Mouse (Mus musculus) MEL (cell line): ENCODE measurements around the gene Tm9sf1. TPM values are rescaled to one million over a fixed set of nuclear protein-coding genes. Genes with fewer than 3 reads are reported as not detected.

Experiments
- DNase-seq: peaks from one replicate; pipeline ENCODE4 v3.0.0; 2011; ENCODE audit warnings: low read depth, low spot score
- H3K27ac ChIP-seq: 2 replicates; pipeline ENCODE4 v1.5.1; 2012; ENCODE audit warnings: low read depth, mild to moderate bottlenecking, control low read depth, low read length, moderate library complexity; ENCODE audit not compliant: control insufficient read depth
- H3K27me3 ChIP-seq, 2 experiments: fragments of 150-350 bp in 1 of 2; sonication (generic) in 1 of 2; 2 replicates each; pipeline ENCODE4 v1.6.1; 2012; ENCODE audit warnings: low read length in 2 of 2, mild to moderate bottlenecking in 2 of 2, improper control_type of control experiment in 1 of 2, moderate library complexity in 1 of 2; ENCODE audit not compliant: insufficient read depth in 2 of 2, control insufficient read depth in 1 of 2
- H3K36me3 ChIP-seq, 2 experiments: 2 replicates each; pipeline ENCODE4 v1.6.1; 2012 to 2014; ENCODE audit warnings: low read length in 2 of 2, improper control_type of control experiment in 1 of 2, inconsistent platforms in 1 of 2, mild to moderate bottlenecking in 1 of 2; ENCODE audit not compliant: insufficient read depth in 2 of 2, control insufficient read depth in 1 of 2
- H3K4me1 ChIP-seq, 2 experiments: fragments of 150-350 bp in 1 of 2; sonication (generic) in 1 of 2; 2 replicates each; pipeline ENCODE4 v1.6.1; 2012; ENCODE audit warnings: low read length in 2 of 2, improper control_type of control experiment in 1 of 2, mild to moderate bottlenecking in 1 of 2; ENCODE audit not compliant: insufficient read depth in 2 of 2, control insufficient read depth in 1 of 2
- H3K4me3 ChIP-seq, 2 experiments: fragments of 150-350 bp in 1 of 2; sonication (generic) in 1 of 2; 2 replicates each; pipeline ENCODE4 v1.5.1; 2012; ENCODE audit warnings: low read depth in 2 of 2, low read length in 2 of 2, mild to moderate bottlenecking in 2 of 2, moderate library complexity in 2 of 2, control low read depth in 1 of 2, improper control_type of control experiment in 1 of 2; ENCODE audit not compliant: control insufficient read depth in 1 of 2, insufficient read depth in 1 of 2
- H3K79me2 ChIP-seq: 2 replicates; pipeline ENCODE4 v1.6.1; 2012; ENCODE audit warnings: mild to moderate bottlenecking, low read length, moderate library complexity; ENCODE audit not compliant: control insufficient read depth, poor library complexity, insufficient read depth
- H3K9ac ChIP-seq: 2 replicates; pipeline ENCODE4 v1.6.1; 2012; ENCODE audit warnings: low read depth, mild to moderate bottlenecking, control low read depth, low read length, moderate library complexity; ENCODE audit not compliant: control insufficient read depth, poor library complexity, severe bottlenecking
- H3K9me3 ChIP-seq: fragments of 150-350 bp; sonication (generic); replicated peaks from 2 replicates; pipeline ENCODE4 v1.6.1; 2012; ENCODE audit warnings: mild to moderate bottlenecking, low read length, improper control_type of control experiment, moderate library complexity; ENCODE audit not compliant: insufficient read depth
- BHLHE40 ChIP-seq: IDR thresholded peaks from 2 replicates; pipeline ENCODE4 v1.6.1; 2012; ENCODE audit warnings: low read depth, mild to moderate bottlenecking, inconsistent platforms, low read length, improper control_type of control experiment, borderline replicate concordance
- CTCF ChIP-seq, 3 experiments: IDR thresholded peaks in 2 of 3; conservative IDR thresholded peaks in 1 of 3; 2 replicates each; pipeline ENCODE4 v1.5.1; 2011 to 2012; ENCODE audit warnings: low read length in 3 of 3, low read depth in 2 of 3, mild to moderate bottlenecking in 2 of 3, improper control_type of control experiment in 1 of 3, inconsistent platforms in 1 of 3, mixed read lengths in 1 of 3, moderate library complexity in 1 of 3; ENCODE audit not compliant: control insufficient read depth in 1 of 3, insufficient read depth in 1 of 3, poor library complexity in 1 of 3, severe bottlenecking in 1 of 3
- E2F4 ChIP-seq: IDR thresholded peaks from 2 replicates; pipeline ENCODE4 v1.6.1; 2011; ENCODE audit warnings: low read depth, low read length, improper control_type of control experiment, borderline replicate concordance
- EP300 ChIP-seq, 2 experiments: IDR thresholded peaks; 2 replicates each; pipeline ENCODE4 v1.6.1; 2011; ENCODE audit warnings: improper control_type of control experiment in 2 of 2, low read length in 2 of 2, low read depth in 1 of 2, mild to moderate bottlenecking in 1 of 2
- ETS1 ChIP-seq: IDR thresholded peaks from 2 replicates; pipeline ENCODE4 v1.6.1; 2012; ENCODE audit warnings: low read depth, mild to moderate bottlenecking, inconsistent platforms, low read length, improper control_type of control experiment, moderate library complexity
- GABPA ChIP-seq: IDR thresholded peaks from 2 replicates; pipeline ENCODE4 v1.6.1; 2012; ENCODE audit warnings: low read depth, mild to moderate bottlenecking, inconsistent platforms, low read length, improper control_type of control experiment, moderate library complexity
- GATA1 ChIP-seq: IDR thresholded peaks from 2 replicates; pipeline ENCODE4 v1.6.1; 2011; ENCODE audit warnings: low read depth, low read length, improper control_type of control experiment
- HCFC1 ChIP-seq: IDR thresholded peaks from 2 replicates; pipeline ENCODE4 v1.6.1; 2012; ENCODE audit warnings: low read depth, mild to moderate bottlenecking, inconsistent platforms, low read length, improper control_type of control experiment, moderate library complexity
- JUND ChIP-seq: IDR thresholded peaks from 2 replicates; pipeline ENCODE4 v1.6.1; 2011; ENCODE audit warnings: low read depth, mild to moderate bottlenecking, improper control_type of control experiment, low read length
- KAT2A ChIP-seq: conservative IDR thresholded peaks from 2 replicates; pipeline ENCODE4 v1.6.1; 2012; ENCODE audit warnings: low read depth, low read length, improper control_type of control experiment, inconsistent platforms
- MAZ ChIP-seq: IDR thresholded peaks from 2 replicates; pipeline ENCODE4 v1.6.1; 2012; ENCODE audit warnings: low read depth, mild to moderate bottlenecking, inconsistent platforms, low read length, improper control_type of control experiment
- MEF2A ChIP-seq: IDR thresholded peaks from 2 replicates; pipeline ENCODE4 v1.6.1; 2014; ENCODE audit warnings: low read depth, mild to moderate bottlenecking, inconsistent platforms, low read length, improper control_type of control experiment; ENCODE audit not compliant: poor library complexity, insufficient replicate concordance, severe bottlenecking; ENCODE audit errors: extremely low read depth
- MXI1 ChIP-seq: IDR thresholded peaks from 2 replicates; pipeline ENCODE4 v1.6.1; 2011; ENCODE audit warnings: mild to moderate bottlenecking, low read depth, low read length, improper control_type of control experiment
- MYB ChIP-seq: IDR thresholded peaks from 2 replicates; pipeline ENCODE4 v1.6.1; 2011; ENCODE audit warnings: mild to moderate bottlenecking, low read depth, low read length, improper control_type of control experiment
- MYC ChIP-seq: IDR thresholded peaks from 2 replicates; pipeline ENCODE4 v1.6.1; 2011; ENCODE audit warnings: low read depth, mild to moderate bottlenecking, low read length, improper control_type of control experiment, moderate library complexity
- NELFE ChIP-seq: IDR thresholded peaks from 2 replicates; pipeline ENCODE4 v1.6.1; 2011; ENCODE audit warnings: low read depth, low read length, improper control_type of control experiment
- POLR2A ChIP-seq, 2 experiments: IDR thresholded peaks; 2 replicates each; pipeline ENCODE4 v1.6.1; 2011 to 2012; ENCODE audit warnings: low read length in 2 of 2, mild to moderate bottlenecking in 2 of 2, control low read depth in 1 of 2, improper control_type of control experiment in 1 of 2, low read depth in 1 of 2, moderate library complexity in 1 of 2; ENCODE audit not compliant: control insufficient read depth in 1 of 2, insufficient read depth in 1 of 2, poor library complexity in 1 of 2
- POLR2AphosphoS2 ChIP-seq: IDR thresholded peaks from 2 replicates; pipeline ENCODE4 v1.6.1; 2011; ENCODE audit warnings: low read length, improper control_type of control experiment
- RCOR1 ChIP-seq: IDR thresholded peaks from 2 replicates; pipeline ENCODE4 v1.6.1; 2012; ENCODE audit warnings: low read depth, mild to moderate bottlenecking, inconsistent platforms, low read length, improper control_type of control experiment
- SIN3A ChIP-seq: IDR thresholded peaks from 2 replicates; pipeline ENCODE4 v1.6.1; 2012; ENCODE audit warnings: low read length, improper control_type of control experiment, inconsistent platforms
- SMC3 ChIP-seq: IDR thresholded peaks from 2 replicates; pipeline ENCODE4 v1.6.1; 2011; ENCODE audit warnings: low read depth, low read length, improper control_type of control experiment
- TAL1 ChIP-seq: IDR thresholded peaks from 2 replicates; pipeline ENCODE4 v1.6.1; 2012; ENCODE audit warnings: mild to moderate bottlenecking, inconsistent platforms, low read length, moderate library complexity, mixed read lengths
- TCF12 ChIP-seq: IDR thresholded peaks from 2 replicates; pipeline ENCODE4 v1.6.1; 2014; ENCODE audit warnings: low read depth, mild to moderate bottlenecking, inconsistent platforms, low read length, improper control_type of control experiment, moderate library complexity
- UBTF ChIP-seq: IDR thresholded peaks from 2 replicates; pipeline ENCODE4 v1.6.1; 2012; ENCODE audit warnings: low read depth, mild to moderate bottlenecking, inconsistent platforms, low read length, improper control_type of control experiment, moderate library complexity, borderline replicate concordance; ENCODE audit not compliant: insufficient read depth
- ZKSCAN1 ChIP-seq: IDR thresholded peaks from 2 replicates; pipeline ENCODE4 v1.6.1; 2012; ENCODE audit warnings: low read depth, mild to moderate bottlenecking, inconsistent platforms, low read length, improper control_type of control experiment, moderate library complexity
- polyA plus RNA-seq, 2 experiments: library from polyadenylated mRNA; stranded (reverse) in 1 of 2; unstranded in 1 of 2; fragments of >175 nt in 1 of 2; fragments of >200 nt in 1 of 2; gene quantifications; 2 replicates each; pipeline versions ENCODE4 v1.2.1 to v1.2.4; 2012; ENCODE audit warnings: low replicate concordance in 2 of 2, low read depth in 1 of 2; ENCODE audit not compliant: insufficient read length in 2 of 2, insufficient read depth in 1 of 2, missing spikeins in 1 of 2
- total RNA-seq: library from RNA; depleted of rRNA; stranded (reverse); fragments of 300-350 nt; gene quantifications from 2 replicates; pipeline ENCODE4 v1.2.3, GENCODE M21; 2012

Gene Tm9sf1
- total and polyA plus RNA-seq, 3 experiments: 60.5 to 80.1 TPM; not detected in 1

- Histone ChIP-seq H3K4me3 (peak overlapping the region; percentile 47 to 57), H3K9ac (peak overlapping the region; percentile 49), H3K4me1 (peaks cover 11 to 39% of the 10 kb centered on the region in 2 experiments), H3K9me3 (no peaks in the 10 kb centered on the region), H3K27ac (peak overlapping the region; percentile 69), H3K79me2 (no peaks in the 10 kb centered on the region), H3K36me3 (peaks cover 0 to 19% of the 10 kb centered on the region in 2 experiments; a peak in 2 of 4 replicates), H3K27me3 (no peaks in the 10 kb centered on the region)
- DNase-seq: peak; percentile 76
- TF ChIP-seq ETS1 (peak; percentile 63; the same call in 1 of the 2 replicates), POLR2A (IDR thresholded peaks at IDR 0.05; ENCODE audit: control insufficient read depth in 1 of 2, insufficient read depth in 1 of 2, low read depth in 1 of 2, low read length in 2 of 2, poor library complexity in 1 of 2) (peak in 1 of 2 experiments; percentile 31; a peak in 1 of 4 replicates), HCFC1 (peak; percentile 18; the same call in 1 of the 2 replicates), TAL1 (peak; percentile 50), UBTF (no peak), POLR2AphosphoS2 (peak; percentile 52; the same call in 1 of the 2 replicates), RCOR1 (peak; percentile 66), MAZ (peak; percentile 72; the same call in 1 of the 2 replicates), TCF12 (peak; percentile 86), MYC (no peak), ZKSCAN1 (no peak), GATA1 (peak; percentile 89), EP300 (IDR thresholded peaks at IDR 0.05; ENCODE audit: low read depth in 1 of 2, low read length in 2 of 2) (peak; percentile 61 to 84), NELFE (peak; percentile 37), MXI1 (no peak), SIN3A (peak; percentile 66), MYB (no peak)
Measured at GRCm38 (mm10) chr14:55618486-55619195, 25.0 kb downstream of the Tm9sf1 start.

DNA sequence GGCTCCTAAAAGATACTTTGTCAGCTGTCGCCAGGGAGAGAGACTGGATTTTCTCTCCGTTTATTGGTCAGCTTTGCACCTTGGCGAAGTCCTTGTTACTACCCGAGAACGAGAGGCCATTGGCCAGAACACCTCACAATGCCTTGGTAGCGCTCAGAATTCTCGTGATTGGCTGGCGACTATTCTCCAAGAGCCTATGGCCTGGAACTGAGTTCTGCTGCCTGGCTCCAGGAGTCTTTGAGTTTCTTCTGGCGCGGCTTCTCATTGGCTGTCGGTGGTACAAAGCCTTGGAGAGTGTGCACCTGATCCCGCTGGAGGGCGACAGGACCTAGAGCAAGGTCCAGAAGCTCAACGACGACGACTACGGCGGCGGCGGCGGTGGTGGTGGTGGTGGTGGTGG lies 25.8 kb downstream of the Tm9sf1 start, which contains the start of gene Rec8:
Rec8 (plus strand) TSS at position 216 of the 400 bp plus-strand sequence.
- DNase-seq: no peak
- H3K4me3 ChIP-seq: peak within 1 kb of the TSS; percentile 47 to 57
- H3K36me3 ChIP-seq: peaks cover 0 to 26% of the 10 kb centered on the region in 2 experiments; a peak in 2 of 4 replicates
- peak within 1 kb of the TSS; percentile 69 for H3K27ac ChIP-seq
- peaks cover 11 to 47% of the 10 kb centered on the region in 2 experiments for H3K4me1 ChIP-seq
- H3K27me3 ChIP-seq: no peaks in the 10 kb centered on the region
- TF ChIP-seq MYC (no peak), CTCF (IDR thresholded peaks at IDR 0.05 in 2 of 3, conservative IDR thresholded peaks at IDR 0.05 in 1 of 3; ENCODE audit: control insufficient read depth in 1 of 3, insufficient read depth in 1 of 3, low read depth in 2 of 3, low read length in 3 of 3, poor library complexity in 1 of 3, severe bottlenecking in 1 of 3) (no peak), MEF2A (no peak), POLR2AphosphoS2 (no peak), JUND (no peak), SIN3A (no peak), NELFE (no peak), RCOR1 (no peak), SMC3 (no peak), GABPA (no peak), MXI1 (no peak), KAT2A (no peak), POLR2A (IDR thresholded peaks at IDR 0.05; ENCODE audit: control insufficient read depth in 1 of 2, insufficient read depth in 1 of 2, low read depth in 1 of 2, low read length in 2 of 2, poor library complexity in 1 of 2) (no peak), ZKSCAN1 (no peak), E2F4 (no peak), BHLHE40 (no peak), UBTF (no peak), ETS1 (no peak), HCFC1 (no peak)
- H3K79me2 ChIP-seq: no peaks in the 10 kb centered on the region
- H3K9ac ChIP-seq: peak within 1 kb of the TSS; percentile 49
- no peaks in the 10 kb centered on the region for H3K9me3 ChIP-seq
